Mouse (Mus musculus): ENCODE data around the gene Dnhd1. TPM values are rescaled to one million over a fixed set of nuclear protein-coding genes. Genes with fewer than 3 reads are reported as not detected.

Dnhd1 gene
- polyA plus RNA-seq, 1 experiment, result 0.56 TPM

DNA sequence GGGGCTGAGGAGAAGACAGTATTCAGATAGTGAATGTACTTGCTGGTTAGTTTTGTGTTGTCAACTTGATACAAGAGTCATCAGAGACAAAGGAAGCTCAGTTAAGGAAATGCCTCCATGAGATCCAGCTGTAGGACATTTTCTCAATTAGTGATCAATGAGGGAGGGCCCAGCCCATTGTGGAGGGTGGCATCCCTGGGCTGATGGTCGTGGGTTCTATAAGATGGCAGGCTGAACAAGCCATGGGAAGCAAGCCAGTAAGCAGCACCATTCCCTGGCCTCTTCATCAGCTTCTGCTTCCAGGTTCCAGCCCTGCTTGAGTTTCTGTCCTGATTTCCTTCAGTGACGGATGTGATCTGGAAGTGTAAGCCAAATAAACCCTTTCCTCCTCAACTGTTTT is 97.1 kb downstream of the Dnhd1 start:
- no peak overlapping the region for H3K27ac ChIP-seq (ENCODE audit: insufficient read depth, low read depth, low read length)
- TF ChIP-seq CTCF (IDR thresholded peaks at IDR 0.05; ENCODE audit: extremely low read depth, insufficient read length, insufficient replicate concordance, low read depth, low read length), result no peak
- no peak for TF ChIP-seq POLR2A (IDR thresholded peaks at IDR 0.05; ENCODE audit: low read depth, low read length)
- peaks cover 8% of the 10 kb centered on the region for H3K4me1 ChIP-seq (ENCODE audit: control insufficient read depth, insufficient read depth, insufficient read length, low read length)
- H3K27me3 ChIP-seq (ENCODE audit: control insufficient read depth, insufficient read depth, low read length), result no peaks in the 10 kb centered on the region
- no peak overlapping the region for H3K4me3 ChIP-seq (ENCODE audit: low read depth, low read length)
- H3K36me3 ChIP-seq (ENCODE audit: control insufficient read depth, insufficient read depth, low read length), result peaks cover 13% of the 10 kb centered on the region; the same call in 1 of the 2 replicates
- WGBS, result 86% methylated on average over 2 of the region's 2 CpGs

DNA sequence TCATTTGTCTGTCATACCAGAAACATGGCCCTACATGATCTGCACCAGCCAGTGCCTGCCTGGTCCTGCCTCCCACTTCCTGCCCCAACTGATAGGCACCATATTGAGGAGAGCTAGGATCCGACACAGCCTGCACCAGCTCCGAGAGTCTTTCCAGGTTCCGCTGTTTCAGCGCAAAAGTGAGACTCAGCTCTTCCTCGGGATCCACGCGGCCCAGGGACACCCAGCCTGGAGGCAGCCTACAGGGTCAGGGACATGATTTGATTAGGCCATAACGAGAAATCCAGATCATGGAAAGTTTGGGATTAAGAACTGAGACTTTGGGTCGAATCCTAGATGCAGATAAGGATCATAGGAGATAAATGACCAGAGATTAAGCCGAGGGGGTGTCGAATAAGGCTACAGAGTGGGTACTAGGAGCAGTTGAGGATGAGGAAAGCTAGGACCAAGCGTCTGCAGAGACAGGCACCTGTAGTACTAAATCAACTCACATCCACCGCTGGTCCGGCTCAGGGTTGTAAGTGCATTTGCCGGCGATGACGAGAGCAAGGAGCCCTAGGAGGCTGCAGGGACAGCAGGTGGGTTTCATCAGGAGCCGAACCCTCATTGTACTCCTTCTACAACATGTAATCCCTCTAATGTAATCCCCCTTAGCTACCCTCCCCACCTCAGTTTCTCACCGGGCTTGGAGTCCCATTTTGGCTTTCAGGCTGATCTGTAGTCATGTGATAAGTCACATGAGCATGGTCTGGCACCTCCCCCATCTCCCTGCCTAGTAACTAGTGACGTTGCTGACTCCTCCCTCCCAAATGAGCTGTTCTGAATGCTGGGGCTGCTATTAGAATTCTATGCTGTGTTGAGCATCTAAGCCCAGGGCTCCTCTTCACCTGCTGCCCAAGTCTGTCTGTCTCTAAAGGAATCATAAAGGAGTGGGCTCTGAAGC is 101.1 kb downstream of the Dnhd1 start, which contains the start of gene Tpp1:
Gene Tpp1 (minus strand): TSS at position 745 of the 943 bp plus-strand sequence.
- no peaks in the 10 kb centered on the region for H3K27me3 ChIP-seq (ENCODE audit: control insufficient read depth, insufficient read depth, low read length)
- TF ChIP-seq POLR2A (IDR thresholded peaks at IDR 0.05; ENCODE audit: low read depth, low read length) (peak; percentile 28; the same call in 1 of the 2 replicates), CTCF (IDR thresholded peaks at IDR 0.05; ENCODE audit: extremely low read depth, insufficient read length, insufficient replicate concordance, low read depth, low read length) (no peak)
- H3K27ac ChIP-seq (ENCODE audit: insufficient read depth, low read depth, low read length), result peak within 1 kb of the TSS; percentile 56
- H3K4me1 ChIP-seq (ENCODE audit: control insufficient read depth, insufficient read depth, insufficient read length, low read length), result peaks cover 3% of the 10 kb centered on the region
- peak within 1 kb of the TSS; percentile 76 for H3K4me3 ChIP-seq (ENCODE audit: low read depth, low read length)
- peaks cover 5% of the 10 kb centered on the region; the same call in 1 of the 2 replicates for H3K36me3 ChIP-seq (ENCODE audit: control insufficient read depth, insufficient read depth, low read length)
- WGBS, result 11% methylated on average over 20 of the region's 20 CpGs

DNA sequence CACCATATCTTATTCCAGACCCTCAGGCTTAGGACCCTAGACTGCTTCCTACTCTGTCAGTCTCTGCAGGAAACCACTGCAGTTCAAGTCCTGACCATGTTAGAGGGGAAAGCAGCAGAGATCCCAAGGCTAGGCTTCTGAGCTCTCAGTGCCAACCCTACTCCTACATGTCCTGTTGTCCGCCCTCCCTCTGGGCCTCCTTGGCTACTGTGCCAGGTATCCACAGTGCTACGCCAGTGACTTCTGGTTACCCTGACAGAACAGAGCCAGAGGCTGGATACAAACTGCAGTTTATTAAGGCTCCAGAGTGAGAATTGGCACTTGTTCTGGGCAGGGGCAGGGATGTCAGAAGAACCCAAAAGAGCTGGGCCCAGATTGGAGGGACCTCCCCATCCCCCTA is 102.1 kb downstream of the Dnhd1 start:
- H3K36me3 ChIP-seq (ENCODE audit: control insufficient read depth, insufficient read depth, low read length), result peaks cover 3% of the 10 kb centered on the region; the same call in 1 of the 2 replicates
- 96% methylated on average over 2 of the region's 2 CpGs for WGBS
- peaks cover 3% of the 10 kb centered on the region for H3K4me1 ChIP-seq (ENCODE audit: control insufficient read depth, insufficient read depth, insufficient read length, low read length)
- no peak overlapping the region for H3K4me3 ChIP-seq (ENCODE audit: low read depth, low read length)
- no peak overlapping the region for H3K27ac ChIP-seq (ENCODE audit: insufficient read depth, low read depth, low read length)
- TF ChIP-seq POLR2A (IDR thresholded peaks at IDR 0.05; ENCODE audit: low read depth, low read length), result no peak
- TF ChIP-seq CTCF (IDR thresholded peaks at IDR 0.05; ENCODE audit: extremely low read depth, insufficient read length, insufficient replicate concordance, low read depth, low read length), result no peak
- H3K27me3 ChIP-seq (ENCODE audit: control insufficient read depth, insufficient read depth, low read length), result no peaks in the 10 kb centered on the region

DNA sequence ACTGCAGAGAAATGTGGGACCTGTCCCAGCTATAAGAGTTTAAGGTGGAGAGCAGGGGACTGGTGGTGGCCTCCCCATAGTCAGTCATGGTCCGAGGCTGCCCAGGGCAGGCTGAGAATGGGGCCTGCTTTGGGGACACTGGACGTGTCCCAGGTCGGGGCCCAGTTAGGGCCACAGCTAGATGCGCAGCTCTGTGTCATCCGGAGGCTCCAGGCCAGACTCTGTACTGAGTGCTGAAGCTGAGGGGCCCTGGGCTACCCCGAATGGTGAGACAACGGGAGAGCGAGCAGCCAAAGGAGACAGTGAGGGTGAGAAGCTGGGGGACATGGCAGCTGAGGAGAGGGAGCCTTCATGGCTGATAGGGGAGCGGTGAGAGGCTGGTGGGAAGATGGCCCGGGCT is 102.7 kb downstream of the Dnhd1 start:
- H3K4me3 ChIP-seq (ENCODE audit: low read depth, low read length), result no peak overlapping the region
- TF ChIP-seq POLR2A (IDR thresholded peaks at IDR 0.05; ENCODE audit: low read depth, low read length) (no peak), CTCF (IDR thresholded peaks at IDR 0.05; ENCODE audit: extremely low read depth, insufficient read length, insufficient replicate concordance, low read depth, low read length) (no peak)
- H3K27me3 ChIP-seq (ENCODE audit: control insufficient read depth, insufficient read depth, low read length), result no peaks in the 10 kb centered on the region
- 88% methylated on average over 10 of the region's 10 CpGs for WGBS
- no peak overlapping the region for H3K27ac ChIP-seq (ENCODE audit: insufficient read depth, low read depth, low read length)
- H3K4me1 ChIP-seq (ENCODE audit: control insufficient read depth, insufficient read depth, insufficient read length, low read length), result peaks cover 3% of the 10 kb centered on the region
- peaks cover 3% of the 10 kb centered on the region; the same call in 1 of the 2 replicates for H3K36me3 ChIP-seq (ENCODE audit: control insufficient read depth, insufficient read depth, low read length)

DNA sequence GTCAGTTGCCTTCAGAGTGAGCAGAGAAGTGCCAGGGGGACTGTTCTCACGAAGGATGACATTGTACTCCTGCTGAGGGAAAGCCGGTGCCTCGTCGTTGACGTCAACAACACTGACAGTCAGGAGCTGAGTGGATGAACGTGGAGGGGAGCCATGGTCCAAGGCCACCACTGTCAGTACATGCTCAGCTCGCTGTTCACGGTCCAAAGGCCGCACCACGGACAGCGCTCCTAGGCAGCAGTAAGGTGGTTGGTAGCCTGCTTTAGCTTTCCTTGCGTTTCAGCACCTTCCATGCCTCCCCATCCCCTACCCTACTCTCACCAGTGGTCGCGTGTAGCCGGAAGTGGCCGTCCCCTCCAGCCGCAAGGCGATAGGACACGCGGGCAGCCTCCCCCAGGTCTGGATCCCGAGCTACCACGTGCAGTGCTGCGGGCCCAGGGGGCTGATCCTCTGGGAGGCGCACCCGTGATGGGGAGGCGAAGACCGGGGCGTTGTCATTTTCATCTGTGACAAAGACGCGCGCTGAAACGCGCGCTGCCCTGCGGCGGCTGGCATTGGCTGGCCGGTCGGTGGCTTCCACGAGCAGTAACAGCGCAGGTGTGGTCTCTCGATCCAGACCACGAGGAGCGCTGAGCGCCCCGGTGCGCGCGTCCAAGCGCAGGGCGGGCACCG is 111.3 kb downstream of the Dnhd1 start:
- Histone ChIP-seq H3K27me3 (ENCODE audit: control insufficient read depth, insufficient read depth, low read length) (peaks cover 6% of the 10 kb centered on the region; the same call in 1 of the 2 replicates), H3K4me3 (ENCODE audit: low read depth, low read length) (peak overlapping the region; percentile 25; the same call in 1 of the 2 replicates), H3K27ac (ENCODE audit: insufficient read depth, low read depth, low read length) (no peak overlapping the region), H3K4me1 (ENCODE audit: control insufficient read depth, insufficient read depth, insufficient read length, low read length) (no peaks in the 10 kb centered on the region), H3K36me3 (ENCODE audit: control insufficient read depth, insufficient read depth, low read length) (no peaks in the 10 kb centered on the region)
- WGBS, result 28% methylated on average over 51 of the region's 51 CpGs
- TF ChIP-seq CTCF (IDR thresholded peaks at IDR 0.05; ENCODE audit: extremely low read depth, insufficient read length, insufficient replicate concordance, low read depth, low read length) (no peak), POLR2A (IDR thresholded peaks at IDR 0.05; ENCODE audit: low read depth, low read length) (no peak)

DNA sequence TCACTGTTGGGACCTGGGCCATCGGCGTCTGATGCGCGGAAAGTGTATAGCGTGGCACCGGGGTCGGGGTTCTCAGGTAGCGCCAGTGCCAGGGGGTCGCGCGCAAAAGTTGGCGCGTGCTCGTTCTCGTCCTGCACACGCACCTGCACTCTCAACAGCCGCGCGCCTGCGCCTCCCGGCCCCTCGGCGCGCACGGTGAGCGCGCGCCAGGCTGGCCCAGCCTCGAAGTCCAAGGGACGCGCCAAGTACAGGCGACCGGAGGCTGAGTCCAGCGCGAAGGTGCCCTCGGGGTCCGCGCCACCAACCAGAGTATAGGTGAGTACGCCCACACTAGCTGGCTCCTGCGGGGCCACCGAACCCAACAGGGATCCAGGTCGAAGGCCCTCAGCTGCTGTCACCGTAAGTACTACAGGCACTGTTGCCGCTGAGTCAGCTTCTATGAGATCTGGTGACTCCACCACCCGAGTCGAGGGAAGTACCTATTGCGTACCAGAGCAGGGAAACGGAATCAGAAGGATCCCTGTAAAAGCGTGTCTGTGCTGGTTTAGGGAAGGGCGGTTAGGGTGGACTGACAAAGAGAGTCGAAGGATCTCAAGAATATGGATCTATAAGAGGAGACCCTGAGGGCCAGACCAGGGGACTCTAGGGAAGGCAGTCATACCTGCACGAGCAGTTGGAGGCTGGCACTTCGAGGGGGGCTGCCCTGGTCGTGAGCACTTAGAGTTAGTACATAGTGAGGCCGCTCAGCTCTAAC is 112.1 kb downstream of the Dnhd1 start:
- Histone ChIP-seq H3K4me1 (ENCODE audit: control insufficient read depth, insufficient read depth, insufficient read length, low read length) (no peaks in the 10 kb centered on the region), H3K27ac (ENCODE audit: insufficient read depth, low read depth, low read length) (no peak overlapping the region), H3K36me3 (ENCODE audit: control insufficient read depth, insufficient read depth, low read length) (no peaks in the 10 kb centered on the region), H3K27me3 (ENCODE audit: control insufficient read depth, insufficient read depth, low read length) (peaks cover 6% of the 10 kb centered on the region; the same call in 1 of the 2 replicates), H3K4me3 (ENCODE audit: low read depth, low read length) (peak overlapping the region; percentile 25)
- WGBS, result 47% methylated on average over 55 of the region's 55 CpGs
- TF ChIP-seq POLR2A (IDR thresholded peaks at IDR 0.05; ENCODE audit: low read depth, low read length), result no peak
- TF ChIP-seq CTCF (IDR thresholded peaks at IDR 0.05; ENCODE audit: extremely low read depth, insufficient read length, insufficient replicate concordance, low read depth, low read length), result no peak

Data from small intestine, adult 2 months (tissue).